Mouse (Mus musculus) thymus, adult 2 months (tissue): ENCODE data around the gene Spata4.

Experiments
- CTCF ChIP-seq: fragments of 200-500 bp; IDR thresholded peaks from 2 replicates; pipeline ENCODE4 v1.5.1; 2012; ENCODE audit warnings: mild to moderate bottlenecking, control low read depth, low read length, moderate library complexity, borderline replicate concordance; ENCODE audit not compliant: control insufficient read depth, poor library complexity, insufficient read depth; ENCODE audit errors: extremely low read depth
- POLR2A ChIP-seq: fragments of 200-500 bp; IDR thresholded peaks from 2 replicates; pipeline ENCODE4 v1.6.1; 2012; ENCODE audit warnings: mild to moderate bottlenecking, low read length, control low read depth, moderate library complexity; ENCODE audit not compliant: control insufficient read depth, poor library complexity, insufficient read depth; ENCODE audit errors: extremely low read depth

GRCm38 (mm10) chr8:54567168-54567567 lies 33.4 kb upstream of the Spata4 start:
- TF ChIP-seq POLR2A, result no peak
- no peak for TF ChIP-seq CTCF
